Mouse (Mus musculus) layer of hippocampus, postnatal 10 days (tissue): ENCODE measurements at regions not wholly inside any gene's neighbourhood (a gene's known extent, or its start where the extent isn't known, plus 50 kb on each side); places are given as distances from the start of the nearest gene placed in this dataset.
A peak's percentile ranks its signal among the peaks of the same experiment; 100 is the strongest.

Source experiments
- DNase-seq, 2 experiments: peaks; one replicate each; pipeline ENCODE4 v3.0.0; 2021; ENCODE audit warnings: low spot score in 2 of 2

DNA sequence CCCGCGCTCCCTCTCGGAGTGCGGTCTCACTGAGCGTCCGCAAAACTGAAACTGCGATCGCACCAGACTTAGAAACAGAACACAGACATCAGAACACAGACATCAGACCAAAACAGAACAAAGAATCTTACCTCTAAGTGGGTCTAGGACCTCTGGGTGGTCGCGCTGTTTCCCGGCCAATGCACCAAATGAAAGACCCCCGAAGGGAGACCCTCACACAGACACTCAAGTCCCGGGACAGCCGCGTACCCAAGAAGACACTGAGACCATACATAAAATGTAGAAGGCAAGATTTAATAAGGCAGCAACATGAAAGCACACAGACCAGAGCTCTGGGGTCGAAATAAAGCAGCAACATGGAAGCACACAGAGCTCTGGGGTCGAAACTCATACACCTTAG, 341.1 kb downstream of the Gm21739 start:
- peak; percentile 3 to 7 for DNase-seq
